In genomic region chr7:25394754-25395153, GRCm38 (mm10) we compare ENCODE assay signal across 8 mouse cellular contexts. TPM values are rescaled to one million over a fixed set of nuclear protein-coding genes. Genes with fewer than 3 reads are reported as not detected.
DNase-seq lines count a peak whose midpoint lies in the region; ATAC-seq and TF ChIP-seq lines count a peak whose summit lies in the region.

No protein-coding gene starts in this region.

- no peak for TF ChIP-seq POLR2A in heart, adult 2 months (IDR thresholded peaks at IDR 0.05; ENCODE audit: insufficient read depth, low read depth, low read length)

- H3K27me3 ChIP-seq in heart, adult 2 months (ENCODE audit: control insufficient read depth, insufficient read depth, low read length): no peaks in the 10 kb centered on the region
- no peaks in the 10 kb centered on the region for H3K27me3 ChIP-seq in heart, embryonic 14.5 days (ENCODE audit: control insufficient read depth, insufficient read depth, low read length)

- H3K27ac ChIP-seq in heart, adult 2 months: peak overlapping the region; percentile 82
- H3K27ac ChIP-seq in heart, embryonic 14.5 days (replicated peaks in 1 of 2; ENCODE audit: control insufficient read depth in 1 of 2, insufficient read depth in 1 of 2, low read depth in 2 of 2, low read length in 2 of 2): peak overlapping the region in 1 of 2 experiments; percentile 11; a peak in 1 of 4 replicates
- peak overlapping the region; percentile 87 for H3K27ac ChIP-seq in macrophage

- peaks cover 19% of the 10 kb centered on the region for H3K4me1 ChIP-seq in heart, adult 2 months (ENCODE audit: control insufficient read depth, insufficient read depth, low read length)
- H3K4me1 ChIP-seq in heart, embryonic 14.5 days (ENCODE audit: control insufficient read depth in 2 of 2, insufficient read depth in 2 of 2, low read length in 2 of 2): peaks cover 21 to 25% of the 10 kb centered on the region in 2 experiments

- H3K9ac ChIP-seq in heart, adult 2 months (ENCODE audit: low read depth, low read length): peak overlapping the region; percentile 89
- H3K9ac ChIP-seq in heart, embryonic 14.5 days (ENCODE audit: low read length): peak overlapping the region; percentile 82

- 9% methylated on average over 7 of the region's 7 CpGs for WGBS in heart, adult 2 months
- WGBS in heart, embryonic 14.5 days: 16% methylated on average over 7 of the region's 7 CpGs
- WGBS in macrophage (ENCODE audit: missing documents): 5% methylated on average over 6 of the region's 7 CpGs

- ATAC-seq in heart, embryonic 14.5 days (ENCODE audit: insufficient number of reproducible peaks, insufficient read depth, low FRiP score, low read depth): no peak

- peaks cover 5% of the 10 kb centered on the region; the same call in 1 of the 2 replicates for H3K79me2 ChIP-seq in heart, adult 2 months (replicated peaks; ENCODE audit: control insufficient read depth, insufficient read depth, low read length)
- H3K79me2 ChIP-seq in macrophage (ENCODE audit: inconsistent target): peaks cover 50% of the 10 kb centered on the region

- peak overlapping the region; percentile 92 for H3K4me2 ChIP-seq in heart, embryonic 14.5 days (ENCODE audit: low read length)

- intact Hi-C loops in heart, adult 2 months (cut with DNase I): loop anchor here (2.0 to 5.0 kb wide), 3 partner anchors 16 to 147 kb away; partner anchors contain the start of gene Megf8

- TF ChIP-seq CTCF in heart, adult 2 months (IDR thresholded peaks at IDR 0.05): no peak

- TF ChIP-seq EP300 in heart, adult 2 months (IDR thresholded peaks at IDR 0.05; ENCODE audit: insufficient read depth, low read depth, low read length): no peak

- peak overlapping the region; percentile 68 for H3K4me3 ChIP-seq in heart, adult 2 months
- H3K4me3 ChIP-seq in heart, embryonic 14.5 days (ENCODE audit: control insufficient read depth in 1 of 2, insufficient read depth in 1 of 2, low read depth in 1 of 2, low read length in 2 of 2): peak overlapping the region; percentile 76 to 95
- peak overlapping the region; percentile 74 for H3K4me3 ChIP-seq in macrophage (ENCODE audit: inconsistent target)

- no peak for DNase-seq in heart, adult 2 months
- no peak for DNase-seq in heart, adult 8-10 months (ENCODE audit: low spot score)
- peak; percentile 18 for DNase-seq in MN1 (ENCODE audit: low spot score)
- no peak for DNase-seq in spleen, adult 12 weeks (ENCODE audit: low spot score)
- no peak for DNase-seq in T-cell, adult 2 months (ENCODE audit: low spot score)
- no peak for DNase-seq in spleen, postnatal 10 days (ENCODE audit: low spot score in 2 of 2)

- H3K36me3 ChIP-seq in heart, adult 2 months (ENCODE audit: control insufficient read depth, insufficient read depth, low read length): 0 out of 2 replicates have a peak, but pooled peaks cover 3% of the 10 kb centered on the region
- H3K36me3 ChIP-seq in heart, embryonic 14.5 days (ENCODE audit: control insufficient read depth, insufficient read depth, low read length): no peaks in the 10 kb centered on the region
- H3K36me3 ChIP-seq in macrophage (ENCODE audit: inconsistent target): no peaks in the 10 kb centered on the region

- no peaks in the 10 kb centered on the region for H3K9me3 ChIP-seq in heart, embryonic 14.5 days (ENCODE audit: control insufficient read depth, low read length)

RNA-seq across cellular contexts. Expression of gene Lipe, which starts 3.8 kb away (rescaled TPM):
- 10 to 100 TPM; 42.7 to 44.1 TPM for total RNA-seq in heart, adult 2 months (2021)
- polyA plus RNA-seq in heart, adult 2 months (2012; rRNA removed): 63.0 and 97.8 TPM in 2 replicates
- 10 to 100 TPM; 34.3 to 45.6 (median 40.1) TPM for total RNA-seq in heart, adult 8-10 months (2022)
- 2.8 and 3.6 TPM in 2 replicates for polyA plus RNA-seq in heart, embryonic 14.5 days (2014; fragmentation: Nextera tagmentation; extraction: Ambion mirVana)
- 10 to 100 TPM in 18 of 26 experiments, 1 to 10 TPM in 8; 1.6 to 42.5 (median 18.0) TPM for total RNA-seq in macrophage (2018; cell fraction: chromatin; rRNA removed)
- total RNA-seq in macrophage (2018; cell fraction: cytosol; rRNA removed): 10 to 100 TPM in 22 of 26 experiments, 1 to 10 TPM in 4; 5.1 to 30.7 (median 14.5) TPM
- 10 to 100 TPM in 21 of 26 experiments, 1 to 10 TPM in 5; 3.6 to 31.2 (median 17.1) TPM for total RNA-seq in macrophage (2018; cell fraction: nucleus; rRNA removed)
- 7.5 to 17.2 TPM (median 9.2 TPM) in 3 replicates for polyA plus RNA-seq in macrophage (2018)

RNA-seq across cellular contexts. Expression of gene Cxcl17, which starts 17.9 kb away (rescaled TPM):
- not detected for total RNA-seq in heart, adult 2 months (2021)
- 8.1 TPM in 1 of 2 replicates, not detected in the other for polyA plus RNA-seq in heart, adult 2 months (2012; rRNA removed)
- not detected for total RNA-seq in heart, adult 8-10 months (2022)
- polyA plus RNA-seq in heart, embryonic 14.5 days (2014; fragmentation: Nextera tagmentation; extraction: Ambion mirVana): 0.28 and 0.36 TPM in 2 replicates
- total RNA-seq in macrophage (2018; cell fraction: chromatin; rRNA removed): not detected
- total RNA-seq in macrophage (2018; cell fraction: cytosol; rRNA removed): not detected
- total RNA-seq in macrophage (2018; cell fraction: nucleus; rRNA removed): not detected
- polyA plus RNA-seq in macrophage (2018): not detected in 3 replicates

RNA-seq across cellular contexts. Expression of gene Cnfn, which starts 25.2 kb away (rescaled TPM):
- not detected for total RNA-seq in heart, adult 2 months (2021)
- not detected in 2 replicates for polyA plus RNA-seq in heart, adult 2 months (2012; rRNA removed)
- total RNA-seq in heart, adult 8-10 months (2022): not detected
- polyA plus RNA-seq in heart, embryonic 14.5 days (2014; fragmentation: Nextera tagmentation; extraction: Ambion mirVana): 0.31 TPM in 1 of 2 replicates, not detected in the other
- not detected for total RNA-seq in macrophage (2018; cell fraction: chromatin; rRNA removed)
- not detected for total RNA-seq in macrophage (2018; cell fraction: cytosol; rRNA removed)
- total RNA-seq in macrophage (2018; cell fraction: nucleus; rRNA removed): not detected
- not detected in 3 replicates for polyA plus RNA-seq in macrophage (2018)
